Mouse (Mus musculus): ENCODE data around the gene Gm49353.
A peak's percentile ranks its signal among the peaks of the same experiment; 100 is the strongest.

Gene Gm49353

DNA sequence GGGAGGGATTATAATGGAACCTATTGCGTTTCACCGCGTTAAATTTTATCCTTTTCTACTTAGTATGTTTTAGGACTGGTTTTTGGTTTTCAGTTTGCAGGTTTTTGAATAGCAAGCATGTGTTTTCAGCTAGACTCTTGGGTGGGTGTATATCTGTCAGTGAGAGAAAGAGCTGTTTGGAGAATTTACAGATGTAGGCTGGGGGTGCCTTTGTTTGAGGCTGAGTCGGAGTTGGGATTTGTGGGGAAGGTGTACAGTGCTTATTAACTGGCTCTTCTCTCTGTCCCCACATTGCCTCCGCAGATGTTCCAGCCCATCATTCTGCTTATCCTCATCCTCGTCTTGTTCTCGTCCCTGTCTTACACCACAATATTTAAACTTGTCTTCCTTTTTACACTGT, at the start of gene Gm49353:
Gene Gm49353, plus strand, starts transcription at position 313 of the 400 bp plus-strand sequence.
- no peak for DNase-seq (ENCODE audit: low spot score in 2 of 2)

DNA sequence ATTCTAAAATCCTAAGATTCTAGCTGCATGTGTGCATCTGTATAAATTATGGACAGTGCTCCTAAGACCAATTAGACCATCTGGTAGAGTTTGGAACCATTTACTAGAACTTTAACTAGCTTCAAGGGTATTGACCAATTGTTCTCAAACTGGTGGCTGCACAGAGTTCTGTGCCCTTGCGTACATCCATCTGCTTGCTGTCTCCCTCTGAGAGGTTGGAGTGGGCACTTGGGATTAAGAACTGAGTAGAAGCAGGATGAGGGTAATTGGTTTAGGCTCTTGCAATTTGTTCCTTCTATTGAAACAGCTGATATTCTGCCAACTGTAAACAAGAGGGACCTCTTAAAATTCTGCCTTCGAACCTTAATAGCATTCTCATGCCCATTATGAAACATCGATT, 43.5 kb upstream of the Gm49353 start:
- DNase-seq (ENCODE audit: low spot score in 2 of 2) = no peak

- DNase-seq (ENCODE audit: low spot score in 2 of 2) = no peak
These were observed 37.1 kb upstream of the Gm49353 start for GRCm38 (mm10) chr10:29161664-29162063.

GRCm38 (mm10) chr10:29173778-29174177, 25.0 kb upstream of the Gm49353 start:
- no peak for DNase-seq (ENCODE audit: low spot score in 2 of 2)

DNA sequence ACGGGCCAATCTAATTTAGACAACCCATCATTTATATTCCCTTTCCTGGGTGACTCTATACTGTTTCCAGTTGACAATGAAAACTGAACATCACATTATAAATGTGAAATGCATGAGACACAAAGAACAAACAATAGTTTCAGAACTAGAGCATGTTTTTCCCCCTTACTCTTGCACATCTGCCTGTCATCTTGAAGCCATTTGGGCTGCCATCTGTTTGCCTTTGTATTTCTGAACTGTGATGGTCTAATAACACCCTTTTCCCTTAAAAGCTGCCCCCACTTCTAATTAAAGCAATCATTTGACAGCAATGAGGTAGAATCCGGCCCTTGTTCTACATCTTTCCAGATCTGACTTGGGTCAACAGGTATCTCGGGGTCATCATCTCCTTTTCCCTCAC, 23.1 kb upstream of the Gm49353 start:
- no peak for DNase-seq (ENCODE audit: low spot score in 2 of 2)

DNA sequence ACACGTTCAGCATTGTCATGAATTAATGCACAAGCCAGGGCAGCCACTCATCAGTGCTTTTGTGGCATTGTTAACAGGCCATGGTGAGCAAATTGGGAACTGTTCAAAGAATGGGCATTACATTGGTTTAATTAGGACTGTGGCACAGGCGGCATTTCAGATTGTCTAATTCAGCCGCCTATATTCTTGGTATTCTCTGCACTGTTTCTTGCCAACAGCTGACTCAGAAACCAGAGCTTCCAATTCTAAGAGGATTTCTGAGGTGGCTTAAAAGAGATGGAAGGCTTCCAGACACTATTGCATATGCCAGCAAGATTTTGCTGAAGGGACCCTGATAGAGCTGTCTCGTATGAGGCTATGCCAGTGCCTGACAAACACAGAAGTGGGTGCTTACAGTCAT, 21.9 kb upstream of the Gm49353 start:
- DNase-seq (ENCODE audit: low spot score in 2 of 2) = no peak

GRCm38 (mm10) chr10:29178003-29178402, 20.8 kb upstream of the Gm49353 start:
- peak; percentile 62 to 71 for DNase-seq (ENCODE audit: low spot score in 2 of 2)

- no peak for DNase-seq (ENCODE audit: low spot score in 2 of 2)
These were observed 18.5 kb upstream of the Gm49353 start for GRCm38 (mm10) chr10:29180210-29180609.

GRCm38 (mm10) chr10:29181046-29181445, 17.7 kb upstream of the Gm49353 start:
- DNase-seq (ENCODE audit: low spot score in 2 of 2) = no peak

DNA sequence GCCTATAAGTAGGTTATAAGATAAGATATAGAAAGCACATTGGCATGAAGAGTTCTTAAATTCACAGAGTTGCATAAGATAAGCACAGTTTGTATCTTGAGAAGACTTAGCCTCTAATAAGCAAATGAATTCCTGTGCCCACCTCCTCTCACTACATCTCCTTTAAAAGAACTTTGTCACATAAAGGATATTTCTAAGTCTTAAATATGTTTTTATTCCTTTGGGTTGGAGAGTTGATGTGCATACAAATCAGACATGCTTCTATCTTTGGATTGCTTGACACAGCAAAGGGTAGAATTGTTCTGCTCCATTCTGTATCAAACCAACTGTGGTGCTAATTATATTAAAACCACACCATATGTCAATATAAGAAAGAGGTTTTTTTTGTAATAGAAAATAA, 5.0 kb upstream of the Gm49353 start:
- no peak for DNase-seq (ENCODE audit: low spot score in 2 of 2)

DNA sequence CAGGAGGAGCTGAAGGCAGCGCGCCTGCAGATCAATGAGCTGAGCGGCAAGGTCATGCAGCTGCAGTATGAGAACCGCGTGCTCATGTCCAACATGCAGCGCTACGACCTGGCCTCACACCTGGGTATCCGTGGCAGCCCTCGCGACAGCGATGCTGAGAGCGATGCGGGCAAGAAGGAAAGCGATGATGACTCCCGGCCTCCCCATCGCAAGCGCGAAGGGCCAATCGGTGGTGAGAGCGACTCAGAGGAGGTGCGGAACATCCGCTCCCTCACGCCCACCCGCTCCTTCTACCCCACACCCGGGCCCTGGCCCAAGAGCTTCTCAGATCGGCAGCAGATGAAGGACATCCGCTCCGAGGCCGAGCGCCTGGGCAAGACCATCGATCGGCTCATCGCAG, 1.9 kb upstream of the Gm49353 start:
- DNase-seq (ENCODE audit: low spot score in 2 of 2) = no peak

DNA sequence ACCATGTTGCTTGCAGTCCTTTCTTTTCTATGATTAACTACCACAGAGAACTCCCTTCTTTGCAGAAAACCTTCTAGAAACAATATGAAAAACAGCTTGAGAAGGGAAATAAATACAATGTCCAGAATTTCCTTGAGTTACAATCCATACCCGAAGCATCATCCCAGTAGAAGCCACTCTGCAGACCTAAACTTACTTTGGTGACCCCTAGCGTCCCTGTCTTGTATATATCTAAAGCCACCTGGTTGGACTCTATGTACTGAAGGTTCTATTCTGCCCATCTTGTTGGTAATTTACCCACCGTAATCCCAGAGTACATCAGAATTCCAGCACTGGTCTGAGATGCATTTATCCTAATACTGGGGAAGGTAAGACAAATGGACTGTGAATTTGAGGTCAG, 1.1 kb downstream of the Gm49353 start:
- DNase-seq (ENCODE audit: low spot score in 2 of 2) = no peak

- DNase-seq (ENCODE audit: low spot score in 2 of 2) = no peak
These were observed 1.9 kb downstream of the Gm49353 start for GRCm38 (mm10) chr10:29200609-29201008.

GRCm38 (mm10) chr10:29206730-29207129, 8.0 kb downstream of the Gm49353 start:
- no peak for DNase-seq (ENCODE audit: low spot score in 2 of 2)

DNA sequence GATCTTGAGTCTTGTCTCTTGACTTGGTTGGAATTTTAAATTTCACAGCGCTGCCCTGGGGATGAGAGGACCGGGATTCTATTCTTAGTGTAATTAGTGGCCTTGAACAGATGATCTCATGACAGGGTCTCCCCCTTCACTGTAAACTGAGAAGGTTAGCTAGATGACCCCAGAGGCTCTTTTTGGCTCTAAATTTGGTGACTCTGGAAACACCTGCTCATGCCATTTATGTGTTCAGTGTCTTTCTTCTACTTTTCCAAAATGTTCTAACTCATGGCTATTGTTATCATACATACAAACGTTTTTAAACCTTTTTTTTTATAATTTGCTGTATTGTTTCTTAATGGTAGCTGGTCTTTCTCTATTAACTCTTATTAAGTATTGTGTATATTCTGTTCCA, 10.0 kb downstream of the Gm49353 start:
- DNase-seq (ENCODE audit: low spot score in 2 of 2) = no peak

- DNase-seq (ENCODE audit: low spot score in 2 of 2) = peak in 1 of 2 experiments; percentile 56
These were observed 12.7 kb downstream of the Gm49353 start, which contains the start of gene 9330159F19Rik for GRCm38 (mm10) chr10:29211453-29211852. Gene 9330159F19Rik (plus strand): TSS chr10:29211606.

GRCm38 (mm10) chr10:29213534-29214100, 14.9 kb downstream of the Gm49353 start:
- peak in 1 of 2 experiments; percentile 62 for DNase-seq (ENCODE audit: low spot score in 2 of 2)

DNA sequence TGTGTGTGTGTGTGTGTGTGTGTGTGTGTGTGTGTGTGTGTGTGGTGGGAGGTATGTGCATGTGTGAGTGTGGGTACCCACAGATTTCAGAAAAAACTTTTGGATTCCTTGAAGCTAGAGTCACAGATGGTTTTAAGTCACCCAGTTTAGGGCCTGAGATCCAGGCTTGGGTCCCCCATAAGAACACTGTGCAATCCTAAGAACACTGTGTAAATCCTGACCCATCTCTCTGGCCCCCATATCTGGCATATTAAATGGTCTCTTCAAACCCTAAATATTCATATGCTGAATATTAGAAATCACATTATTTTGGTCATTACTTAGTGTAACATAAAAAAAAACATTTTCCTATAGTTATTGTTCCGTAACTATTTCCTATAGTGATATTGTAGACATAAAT, 18.2 kb downstream of the Gm49353 start:
- DNase-seq (ENCODE audit: low spot score in 2 of 2) = no peak

- DNase-seq (ENCODE audit: low spot score in 2 of 2) = no peak
These were observed 18.7 kb downstream of the Gm49353 start for GRCm38 (mm10) chr10:29217451-29217850.

- DNase-seq (ENCODE audit: low spot score in 2 of 2) = no peak
These were observed 26.6 kb downstream of the Gm49353 start for GRCm38 (mm10) chr10:29225329-29225728.

GRCm38 (mm10) chr10:29231208-29231607, 32.5 kb downstream of the Gm49353 start:
- DNase-seq (ENCODE audit: low spot score in 2 of 2) = no peak
